Mouse (Mus musculus) layer of hippocampus, postnatal 25 days (tissue): Measurements from ENCODE around the gene Dnah6. TPM values are rescaled to one million over a fixed set of nuclear protein-coding genes. Genes with fewer than 3 reads are reported as not detected.

Experiments
- DNase-seq, 2 experiments: peaks; one replicate each; pipeline ENCODE4 v3.0.0; 2022; ENCODE audit warnings: mixed read lengths in 2 of 2, low spot score in 1 of 2; ENCODE audit errors: extremely low spot score in 1 of 2
- total RNA-seq, 2 experiments: library from RNA; stranded (reverse); gene quantifications; 2 replicates each; pipeline ENCODE4 v1.2.3; 2021

Dnah6 gene
- total RNA-seq, 2 experiments from 2014 or later = 0.54 to 0.94 TPM

- no peak for DNase-seq
Measured at GRCm38 (mm10) chr6:73045944-73046343, 175.5 kb downstream of the Dnah6 start.

- DNase-seq = no peak
Measured at GRCm38 (mm10) chr6:73042278-73042677, 179.2 kb downstream of the Dnah6 start.

- DNase-seq = no peak
Measured at GRCm38 (mm10) chr6:73038291-73038690, 183.2 kb downstream of the Dnah6 start.

GRCm38 (mm10) chr6:73028853-73029252, 192.6 kb downstream of the Dnah6 start:
- no peak for DNase-seq

- no peak for DNase-seq
Measured at GRCm38 (mm10) chr6:73027881-73028280, 193.6 kb downstream of the Dnah6 start.

- no peak for DNase-seq
Measured at GRCm38 (mm10) chr6:73026898-73027297, 194.6 kb downstream of the Dnah6 start.

GRCm38 (mm10) chr6:73020061-73020460, 201.4 kb downstream of the Dnah6 start:
- no peak for DNase-seq

- no peak for DNase-seq
Measured at GRCm38 (mm10) chr6:73018725-73019280, 202.6 kb downstream of the Dnah6 start.

- DNase-seq = no peak
Measured at GRCm38 (mm10) chr6:73014317-73015160, 206.9 kb downstream of the Dnah6 start.

- DNase-seq = no peak
Measured at GRCm38 (mm10) chr6:73012931-73013330, 208.5 kb downstream of the Dnah6 start.

GRCm38 (mm10) chr6:73011827-73012226, 209.6 kb downstream of the Dnah6 start:
- no peak for DNase-seq

GRCm38 (mm10) chr6:73010073-73010472, 211.4 kb downstream of the Dnah6 start:
- peak in 1 of 2 experiments; percentile 72 for DNase-seq

- DNase-seq = no peak
Measured at GRCm38 (mm10) chr6:73003601-73004000, 217.8 kb downstream of the Dnah6 start.

GRCm38 (mm10) chr6:73002391-73002790, 219.1 kb downstream of the Dnah6 start:
- DNase-seq = no peak

GRCm38 (mm10) chr6:72998809-72999208, 222.6 kb downstream of the Dnah6 start:
- no peak for DNase-seq

GRCm38 (mm10) chr6:72993688-72994082, 227.8 kb downstream of the Dnah6 start:
- no peak for DNase-seq

- no peak for DNase-seq
Measured at GRCm38 (mm10) chr6:72993054-72993687, 228.3 kb downstream of the Dnah6 start.

- DNase-seq = no peak
Measured at GRCm38 (mm10) chr6:72990206-72990605, 231.2 kb downstream of the Dnah6 start.

GRCm38 (mm10) chr6:72989028-72989736, 232.3 kb downstream of the Dnah6 start:
- no peak for DNase-seq

- no peak for DNase-seq
Measured at GRCm38 (mm10) chr6:72982506-72982905, 238.9 kb downstream of the Dnah6 start.

- no peak for DNase-seq
Measured at GRCm38 (mm10) chr6:72981851-72982250, 239.6 kb downstream of the Dnah6 start.
